Mouse (Mus musculus) olfactory bulb, adult 2 months (tissue): ENCODE results near the gene Mink1.

Experiments used
- CTCF ChIP-seq: fragments of 200-500 bp; IDR thresholded peaks from 2 replicates; pipeline ENCODE4 v1.5.1; 2012; ENCODE audit warnings: low read depth, mild to moderate bottlenecking, low read length, moderate library complexity; ENCODE audit not compliant: insufficient read depth
- POLR2A ChIP-seq: fragments of 200-500 bp; IDR thresholded peaks from 2 replicates; pipeline ENCODE4 v1.6.1; 2012; ENCODE audit warnings: mild to moderate bottlenecking, low read depth, low read length, moderate library complexity; ENCODE audit not compliant: insufficient read depth

- TF ChIP-seq CTCF (no peak), POLR2A (no peak)
Observed at GRCm38 (mm10) chr11:70579710-70580357, 17.2 kb downstream of the Mink1 start.
